Mouse (Mus musculus): ENCODE data around the gene Ankfn1.

GRCm38 (mm10) chr11:89818594-89818993 is 41.1 kb upstream of the Ankfn1 start:
- TF ChIP-seq POLR2A (IDR thresholded peaks at IDR 0.05; ENCODE audit: insufficient read length, low read depth) (no peak), USF1 (IDR thresholded peaks at IDR 0.05; ENCODE audit: low read depth) (no peak), MYOD1 (IDR thresholded peaks at IDR 0.05; ENCODE audit: control insufficient read depth in 1 of 3, insufficient read length in 2 of 3, low read depth in 2 of 3) (no peak), TCF12 (IDR thresholded peaks at IDR 0.05; ENCODE audit: insufficient read depth, poor library complexity, severe bottlenecking) (no peak), TCF3 (IDR thresholded peaks at IDR 0.05; ENCODE audit: insufficient read length, low read depth) (no peak), POLR2AphosphoS2 (IDR thresholded peaks at IDR 0.05; ENCODE audit: insufficient read length, low read depth) (no peak)
